Mouse (Mus musculus) erythroblast, adult 5-6 weeks (primary cell): ENCODE data around the gene Lamb2. TPM values are rescaled to one million over a fixed set of nuclear protein-coding genes. Genes with fewer than 3 reads are reported as not detected.

Experiments used
- ATAC-seq: replicated peaks from 2 replicates; pipeline ENCODE4 v1.8.0; 2016; ENCODE audit warnings: moderate number of reproducible peaks, mild to moderate bottlenecking, moderate TSS enrichment, inconsistent platforms; ENCODE audit not compliant: poor library complexity, low FRiP score, severe bottlenecking
- total RNA-seq, 2 experiments: library from RNA; stranded (forward) in 1 of 2; stranded (reverse) in 1 of 2; fragments of 150-400 nt in 1 of 2; fragments of 200-764, 138-1000 nt in 1 of 2; gene quantifications; 2 replicates each; pipeline versions ENCODE4 v1.2.3 to v1.2.4; 2015 to 2017; ENCODE audit warnings: low replicate concordance in 2 of 2

Lamb2 gene
- total RNA-seq (2015; ENCODE audit: low replicate concordance) (not detected in 2 replicates), total RNA-seq (2017; ENCODE audit: low replicate concordance) (not detected in 2 replicates)

DNA sequence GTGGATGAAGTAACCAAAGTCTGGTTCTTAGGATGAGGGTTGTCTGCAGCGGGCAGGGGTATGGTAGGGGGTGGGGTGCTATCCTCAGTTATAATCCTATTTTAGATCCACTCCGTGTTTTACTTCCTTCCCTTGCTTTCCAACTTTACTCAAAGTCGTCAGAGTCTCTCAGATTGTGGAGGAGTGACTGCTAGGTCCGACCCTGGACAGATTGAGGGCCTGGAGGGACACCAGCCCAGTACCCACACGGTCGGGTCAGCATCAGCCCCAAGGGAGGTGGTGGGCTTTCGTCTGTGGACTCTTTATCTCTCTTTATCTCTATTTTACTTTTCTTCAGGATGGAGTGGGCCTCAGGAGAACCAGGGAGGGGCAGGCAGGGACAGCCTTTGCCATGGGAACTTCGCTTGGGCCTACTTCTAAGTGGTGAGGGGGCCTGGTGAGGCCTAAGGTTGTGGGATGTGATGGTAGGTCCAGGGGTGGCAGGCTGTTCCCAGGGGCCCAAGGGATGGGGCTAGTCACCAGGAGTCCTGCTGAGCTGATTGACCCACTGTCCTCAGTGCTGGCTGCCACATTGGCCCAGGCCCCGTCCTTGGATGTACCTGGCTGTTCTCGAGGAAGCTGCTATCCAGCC lies at the start of gene Lamb2:
Gene Lamb2, plus strand, starts transcription at position 16 of the 631 bp plus-strand sequence.
- no peak for ATAC-seq

DNA sequence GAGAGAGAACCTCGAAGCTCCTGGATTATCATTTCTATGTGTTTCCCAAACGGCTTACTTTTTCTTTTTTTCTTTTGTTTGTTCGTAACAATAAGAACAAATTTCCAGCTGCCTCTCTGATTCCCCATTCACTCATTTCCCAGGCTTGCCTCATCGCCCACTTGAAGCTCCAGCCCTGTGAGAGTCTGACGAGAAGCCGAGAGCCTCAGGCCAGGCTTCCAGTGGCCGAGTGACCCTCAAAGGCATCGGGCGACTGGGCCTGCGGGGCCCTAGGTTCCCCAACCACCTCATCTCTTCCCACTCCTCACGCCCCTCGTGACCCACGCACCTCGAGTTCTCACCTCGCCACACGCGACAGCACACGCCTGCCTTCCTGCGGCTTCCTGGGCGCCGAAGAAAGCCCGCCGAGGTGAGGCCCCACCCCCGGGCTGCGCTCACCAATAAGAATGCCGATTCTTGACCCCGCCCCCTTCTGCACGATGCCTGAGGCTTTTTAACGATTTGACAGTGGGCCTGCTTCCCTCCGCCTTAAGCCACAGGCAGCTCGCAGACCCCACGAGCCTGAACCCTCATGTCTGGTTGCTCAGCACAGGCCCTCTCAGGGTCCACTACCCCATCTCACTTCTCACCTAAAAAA lies 48.0 kb upstream of the Lamb2 start:
- ATAC-seq, result peak; percentile 66

DNA sequence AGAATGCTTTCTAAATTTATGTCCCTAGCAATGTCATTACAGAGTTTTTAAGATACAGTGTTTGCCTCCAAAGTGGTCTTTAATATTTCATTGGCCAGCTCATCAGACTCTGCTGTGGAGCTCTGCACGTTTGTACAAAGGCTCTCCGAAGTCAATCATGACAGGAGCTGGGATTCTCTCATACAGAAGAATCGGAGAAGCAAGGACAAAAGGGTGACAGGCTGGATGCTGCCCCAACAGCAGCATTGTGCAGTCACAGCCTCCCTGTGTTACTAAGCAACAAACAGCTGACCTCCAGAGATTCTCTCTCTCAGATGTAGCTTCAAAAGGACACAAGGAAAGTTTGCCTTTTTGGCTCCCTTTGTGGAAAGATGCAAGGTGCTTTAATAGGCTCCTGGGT lies 43.4 kb upstream of the Lamb2 start, which contains the start of gene BC048562:
Gene BC048562, plus strand, starts transcription at position 301 of the 400 bp plus-strand sequence.
- no peak for ATAC-seq

DNA sequence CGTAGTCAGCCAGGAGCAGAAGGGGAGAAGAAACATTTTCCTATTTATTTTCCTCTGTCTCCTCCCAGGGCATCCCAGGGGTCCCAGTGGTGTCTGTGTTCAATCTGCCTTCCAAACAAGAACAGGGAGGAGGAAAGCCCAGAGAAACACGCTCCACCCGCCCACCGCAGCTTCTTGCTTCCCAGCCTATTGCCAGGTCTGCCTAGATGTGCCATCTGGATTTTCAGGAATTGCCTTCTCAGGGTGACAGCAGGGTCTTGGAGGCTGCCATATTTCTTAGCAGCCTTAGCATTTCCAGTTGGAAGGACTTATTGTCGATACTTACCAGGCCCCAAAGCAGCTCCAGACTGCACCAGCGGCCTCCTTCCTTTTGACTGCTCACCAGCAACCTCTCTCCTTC lies 40.4 kb upstream of the Lamb2 start:
- no peak for ATAC-seq

DNA sequence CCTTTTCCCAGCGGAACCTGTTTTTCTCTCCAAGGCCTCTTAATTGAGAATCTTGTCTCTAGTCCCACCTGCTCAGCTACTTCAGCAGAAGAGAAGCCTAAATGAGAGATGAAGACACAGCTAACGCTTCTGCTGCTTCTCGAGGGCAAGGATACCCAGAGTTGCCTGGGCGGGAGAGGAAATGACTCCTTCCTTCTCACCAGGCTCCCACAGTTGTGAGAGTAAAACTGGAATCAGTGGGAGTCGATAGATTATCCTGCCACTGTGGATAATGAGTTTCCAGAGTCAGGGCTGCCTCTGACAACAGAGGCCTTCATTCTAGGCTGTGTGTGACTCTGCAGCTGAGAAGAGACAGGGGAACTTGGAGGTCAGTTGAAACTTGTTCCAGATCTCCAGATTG lies 39.1 kb upstream of the Lamb2 start:
- no peak for ATAC-seq

DNA sequence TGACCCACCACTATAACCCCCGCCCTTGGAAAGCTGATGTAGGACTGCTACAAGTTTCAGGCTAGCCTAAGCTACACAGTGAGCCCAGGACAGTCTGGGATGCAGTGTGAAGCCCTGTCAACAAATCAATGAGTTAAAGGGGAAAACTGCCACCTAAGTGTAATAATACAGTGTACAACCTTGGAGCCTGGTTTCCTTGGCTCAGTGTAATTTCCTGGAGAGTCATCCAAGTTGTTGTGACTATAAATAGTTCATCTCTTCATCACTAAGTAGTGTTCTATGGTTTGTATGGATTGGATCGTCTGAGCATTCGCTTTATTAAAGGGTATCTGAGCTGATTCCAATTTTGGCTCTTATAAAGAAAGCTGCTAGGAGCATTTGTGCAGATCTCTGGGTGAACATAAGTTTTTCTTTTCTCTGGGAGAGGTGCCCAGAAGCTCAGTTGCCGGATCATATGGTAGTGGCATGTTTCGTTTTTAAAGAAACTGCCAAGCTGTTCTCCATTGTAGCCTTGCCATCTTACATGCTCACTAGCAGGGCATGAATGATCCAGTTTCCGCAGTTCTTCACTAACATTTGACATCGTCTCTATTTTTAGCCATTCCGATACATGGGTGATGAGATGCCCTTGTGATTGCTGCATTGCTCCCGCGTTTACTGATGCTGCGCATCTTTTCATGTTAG lies 38.2 kb upstream of the Lamb2 start:
- ATAC-seq, result no peak

DNA sequence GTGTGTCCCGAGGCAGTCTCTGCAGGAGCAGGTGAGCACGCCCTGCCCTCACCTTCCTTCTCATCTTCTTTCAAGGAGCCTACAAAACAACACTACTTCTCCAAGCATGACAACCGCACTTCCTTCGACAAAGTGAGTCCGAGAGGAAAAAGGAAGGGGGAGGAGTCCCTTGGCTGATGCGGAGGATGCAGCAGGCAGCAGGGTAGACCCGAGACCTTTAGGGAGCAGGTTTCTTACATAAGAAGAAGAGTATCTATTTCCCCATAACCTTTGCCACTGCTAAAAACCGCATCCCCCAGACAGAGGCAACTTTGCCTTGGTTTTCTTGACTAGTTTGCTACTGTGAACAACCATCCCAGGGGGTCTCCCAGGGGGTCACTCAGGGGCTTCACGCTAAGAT lies 34.4 kb upstream of the Lamb2 start:
- ATAC-seq, result no peak

DNA sequence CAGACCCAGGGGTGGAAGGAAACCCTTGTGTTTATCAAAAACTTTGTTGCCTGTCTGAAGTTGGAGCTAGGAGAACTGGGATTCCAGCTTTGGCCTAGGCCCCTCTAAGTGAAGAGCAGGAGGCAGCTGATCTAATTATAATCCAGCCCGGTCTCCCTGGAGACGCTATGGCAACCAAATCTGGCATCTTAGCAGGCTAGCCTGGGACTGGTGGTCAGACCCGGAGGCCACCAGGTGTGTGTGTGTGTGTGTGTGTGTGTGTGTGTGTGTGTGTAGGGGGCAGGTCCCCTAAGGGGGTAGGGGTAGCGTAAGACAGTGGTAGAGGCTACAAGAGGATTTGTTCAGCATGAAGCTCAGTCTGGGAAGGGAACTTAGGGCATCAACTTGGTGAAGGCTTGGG lies 29.7 kb upstream of the Lamb2 start:
- ATAC-seq, result no peak

DNA sequence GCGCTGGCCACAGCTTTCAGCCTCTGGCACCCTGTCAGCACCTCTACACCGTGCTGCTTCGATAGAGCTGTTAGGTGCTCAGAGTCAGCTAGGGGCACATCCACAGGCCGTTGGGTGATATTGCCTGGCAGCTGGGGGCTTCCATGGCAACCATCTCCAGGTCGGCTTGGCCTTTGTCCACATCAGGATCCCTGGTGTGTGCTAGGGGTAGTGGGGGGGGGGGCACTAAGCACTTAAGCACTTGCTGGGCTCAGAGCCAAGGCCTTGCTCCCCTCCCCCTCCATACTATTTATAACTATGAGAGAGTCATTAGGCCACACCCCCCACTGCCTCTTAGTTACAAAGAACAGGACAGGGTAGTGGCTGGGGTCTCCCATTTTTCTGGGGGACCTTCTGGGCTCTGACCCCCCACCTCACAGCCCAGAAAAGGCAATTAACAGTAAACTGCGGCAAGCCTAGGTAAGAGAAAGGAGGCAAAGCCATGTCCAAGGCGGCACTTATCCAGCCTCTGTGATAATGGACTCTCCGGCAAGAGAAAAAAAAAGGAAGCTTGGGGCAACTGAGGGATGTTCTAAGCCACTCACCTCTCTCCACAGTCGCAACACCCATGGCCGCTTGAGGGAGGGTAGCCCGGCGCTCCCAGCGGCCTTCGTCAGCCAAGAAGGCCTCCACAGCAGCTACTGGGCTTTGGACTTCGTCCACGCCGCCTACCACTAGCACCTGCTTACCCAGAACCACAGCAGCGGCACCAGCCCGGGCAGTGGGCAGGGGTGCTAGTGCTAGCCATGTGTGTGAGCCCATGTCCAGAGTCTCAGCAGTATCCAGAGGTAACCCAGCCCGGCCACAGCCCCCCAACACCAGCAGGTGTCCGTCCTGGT lies 29.0 kb upstream of the Lamb2 start:
- no peak for ATAC-seq

DNA sequence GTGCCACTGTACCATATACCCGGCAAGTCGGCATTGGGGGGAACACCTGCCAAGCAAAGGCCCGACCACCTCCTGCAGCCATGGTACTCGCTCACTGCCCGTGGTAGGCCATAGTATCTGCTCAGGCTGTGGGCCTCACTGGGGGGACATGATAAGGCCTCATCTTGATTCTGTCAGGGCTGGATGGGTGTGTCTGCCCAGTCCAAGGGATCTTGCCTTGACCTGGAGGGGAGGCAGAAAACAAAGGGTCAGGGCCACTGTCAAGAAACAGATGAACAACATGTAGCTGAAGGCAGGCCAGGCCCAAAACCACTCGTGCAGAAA lies 28.4 kb upstream of the Lamb2 start:
- peak; percentile 41 for ATAC-seq

DNA sequence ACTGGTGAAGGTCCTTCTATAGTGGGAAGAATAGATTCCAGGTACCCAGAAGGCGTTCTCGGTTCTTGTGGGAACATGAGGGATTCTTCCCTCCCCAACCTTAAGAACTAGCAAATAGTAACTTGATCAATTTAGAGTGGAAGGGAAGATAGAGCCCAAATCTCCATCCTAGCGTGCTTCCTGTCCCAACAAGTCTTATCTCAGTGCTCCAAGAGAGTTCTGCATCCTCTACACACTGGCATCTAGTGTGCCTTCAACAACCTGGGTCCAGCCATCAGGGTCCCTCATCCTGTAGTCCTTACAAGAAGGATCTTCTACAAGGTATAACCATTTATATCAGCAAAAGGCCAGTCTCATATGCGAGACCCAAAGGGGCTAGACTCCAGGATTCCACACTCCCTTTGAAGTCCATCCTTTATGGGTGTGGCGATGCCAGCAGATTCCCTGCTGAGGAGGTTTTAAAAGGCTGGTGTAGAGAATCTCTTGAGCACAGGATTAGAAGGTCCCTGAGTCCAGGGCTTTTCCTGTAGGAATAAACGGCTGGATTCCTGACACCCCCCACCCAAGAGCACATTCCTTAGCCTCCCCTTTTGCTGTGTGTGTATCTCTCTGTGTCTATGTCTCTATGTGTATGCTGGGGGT lies 27.9 kb upstream of the Lamb2 start:
- ATAC-seq, result no peak

DNA sequence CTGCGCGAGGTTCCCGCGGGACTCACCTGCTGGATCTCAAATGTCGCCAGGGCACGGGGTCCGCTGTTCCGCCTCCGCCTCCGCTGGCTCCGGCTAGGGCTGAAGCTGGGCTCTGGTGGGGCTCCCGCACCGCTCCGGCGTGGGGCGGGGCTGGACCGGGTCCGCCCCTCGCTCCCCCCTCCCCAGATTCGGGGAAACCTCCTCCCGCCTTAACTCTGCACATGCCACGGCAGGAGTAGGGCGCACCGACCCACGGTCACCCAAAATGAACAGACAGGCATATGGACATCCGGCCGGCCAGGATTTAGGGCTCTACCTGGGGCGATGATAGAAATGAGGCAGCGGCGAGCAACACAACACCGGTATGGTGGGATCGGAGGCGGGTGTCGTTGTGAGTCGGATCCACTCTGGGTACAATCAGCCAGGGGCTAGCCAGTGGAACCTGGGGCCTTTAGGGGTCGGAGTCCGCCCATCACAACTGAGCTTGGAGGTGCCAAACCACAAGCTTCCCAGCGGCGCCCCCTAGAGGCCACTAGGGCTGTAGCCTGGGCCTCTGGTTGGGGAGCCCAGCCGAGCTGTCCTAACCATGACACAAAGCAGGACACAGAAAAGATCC lies 27.1 kb upstream of the Lamb2 start:
- ATAC-seq, result peak; percentile 84

DNA sequence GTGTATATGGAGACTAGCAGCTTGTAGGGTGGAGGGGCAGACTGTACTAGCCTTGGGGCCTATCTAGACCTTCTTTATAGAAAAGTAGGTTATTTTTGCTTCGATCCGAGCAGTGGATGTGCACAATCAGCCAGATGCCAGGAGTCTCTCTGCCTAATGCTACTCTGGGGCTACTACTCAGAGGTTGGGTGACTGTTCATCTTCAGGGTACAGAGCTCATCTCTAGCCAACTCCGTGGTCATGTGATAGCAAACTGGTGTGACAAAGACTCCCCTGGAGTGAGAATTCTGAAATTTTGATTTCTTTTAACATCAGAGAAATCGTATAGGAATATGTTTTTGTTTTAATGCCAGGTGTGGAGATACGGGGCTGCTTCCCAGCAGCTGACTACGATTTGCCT lies 26.6 kb upstream of the Lamb2 start:
- peak; percentile 37 for ATAC-seq

DNA sequence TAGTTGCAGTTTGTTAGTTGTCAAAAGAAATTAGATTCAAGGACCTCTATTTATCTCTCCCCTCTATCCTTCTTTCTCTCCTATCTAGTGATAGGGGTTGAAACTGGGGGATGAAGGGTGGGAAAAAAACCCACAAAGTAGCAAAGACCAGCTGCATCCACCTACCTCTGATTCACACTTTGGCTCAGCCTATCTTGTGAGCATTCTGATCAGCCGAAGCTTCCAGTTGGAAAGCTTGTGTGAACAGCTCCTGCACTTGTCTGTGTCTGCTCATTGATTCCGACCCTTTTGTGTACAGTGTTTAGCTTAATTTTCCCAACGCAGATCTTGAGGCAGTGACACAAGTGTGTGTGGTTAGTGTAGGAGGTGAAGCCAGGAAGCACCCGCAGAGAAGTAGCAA lies 26.1 kb upstream of the Lamb2 start:
- ATAC-seq, result no peak

DNA sequence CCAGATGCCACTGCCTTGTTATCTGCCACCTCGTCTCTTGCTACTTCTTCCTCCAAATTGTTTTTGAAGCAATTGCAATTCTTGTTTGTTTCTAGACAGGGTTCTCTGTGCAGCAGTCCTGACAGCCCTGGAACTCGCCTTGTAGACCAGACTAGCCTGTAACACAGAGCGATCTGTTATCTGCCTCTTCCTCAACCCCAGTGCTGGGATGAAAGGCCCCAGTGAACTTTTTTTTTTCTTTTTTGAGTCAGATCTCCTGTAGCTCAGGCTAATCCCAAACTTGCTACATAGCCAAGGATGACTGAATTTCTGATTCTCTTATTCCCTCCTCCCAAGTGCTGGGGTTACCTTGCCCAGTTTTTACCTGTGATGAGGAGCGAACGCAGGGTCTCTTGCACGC lies 25.1 kb upstream of the Lamb2 start:
- no peak for ATAC-seq

DNA sequence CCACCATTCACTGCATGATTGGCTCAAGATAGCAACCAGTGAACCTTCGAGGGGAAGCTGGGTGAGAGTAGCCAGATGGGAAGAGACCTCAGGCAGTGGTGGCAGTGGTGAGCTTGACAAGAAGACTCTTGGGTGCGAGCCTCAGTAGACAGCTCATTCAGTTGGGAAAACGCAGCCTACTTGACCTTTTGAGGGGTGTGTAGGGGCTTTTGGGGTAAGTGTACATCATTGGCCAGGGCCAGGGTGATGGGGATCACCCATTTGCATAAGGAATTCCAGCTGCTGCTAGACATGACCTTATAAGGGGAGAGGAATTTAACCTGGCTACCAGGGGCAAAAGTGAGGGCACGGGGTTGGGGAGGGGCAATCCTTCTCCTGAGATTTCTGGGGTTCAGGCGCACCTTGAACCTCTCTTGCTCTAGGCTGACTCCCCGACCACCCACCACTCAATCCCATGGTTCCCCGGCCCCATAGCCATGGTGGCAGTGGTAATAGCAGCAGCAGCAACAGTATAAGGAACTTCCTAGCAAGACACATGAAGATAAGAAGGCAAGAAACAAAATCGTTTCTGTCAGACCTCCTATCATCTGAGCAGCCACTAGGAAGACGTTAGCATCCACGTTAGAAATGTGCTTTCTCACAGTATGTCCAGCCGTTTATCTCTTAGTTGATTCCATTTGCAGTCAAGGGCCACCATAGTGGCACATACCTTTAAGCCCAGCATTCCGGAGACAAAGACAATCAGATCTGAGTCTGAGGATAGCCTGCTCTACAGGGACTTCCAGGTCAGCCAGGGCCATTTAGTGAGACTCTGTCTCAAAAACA lies 23.6 kb upstream of the Lamb2 start:
- ATAC-seq, result no peak

DNA sequence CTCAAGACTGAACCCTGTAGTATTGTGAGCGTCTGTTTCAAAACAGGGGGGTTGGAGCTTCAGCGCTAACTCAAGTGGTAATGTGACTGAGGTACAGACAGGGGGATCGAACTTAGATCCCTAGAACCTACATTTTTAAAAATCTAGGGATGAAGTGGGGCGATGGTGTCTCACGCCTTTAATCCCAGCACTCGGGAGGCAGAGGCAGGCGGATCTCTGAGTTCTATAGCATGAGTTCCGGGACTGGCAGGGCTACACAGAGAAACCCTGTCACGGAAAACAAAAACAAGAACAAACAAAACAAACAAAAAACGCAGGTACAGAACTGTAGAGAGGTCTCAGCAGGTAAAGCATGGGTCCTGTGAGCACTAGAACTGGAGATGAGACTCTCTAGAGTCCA lies 22.6 kb upstream of the Lamb2 start:
- ATAC-seq, result no peak

DNA sequence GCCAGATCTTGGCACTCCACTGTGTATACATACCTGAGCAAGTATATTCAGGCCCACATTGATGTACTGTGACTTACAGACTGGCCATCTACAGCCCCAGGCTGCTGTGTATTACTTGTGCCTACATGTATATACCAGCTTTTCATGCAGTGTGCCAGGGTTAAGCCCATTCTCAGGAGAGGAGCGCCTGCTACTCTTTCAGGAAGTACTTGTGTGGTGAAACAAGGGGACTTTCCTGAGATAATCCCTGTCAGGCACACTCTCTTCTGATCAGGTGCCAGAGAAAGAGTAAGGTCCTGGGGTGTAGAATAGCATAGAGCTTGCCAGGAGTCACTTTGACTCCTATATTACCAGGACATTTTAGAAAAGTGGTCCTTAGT lies 19.6 kb upstream of the Lamb2 start:
- peak; percentile 15; the same call in 1 of the 2 replicates for ATAC-seq
